Mouse (Mus musculus) hindbrain, embryonic 16.5 days (tissue): Measurements from ENCODE around the gene Nhsl1. TPM values are rescaled to one million over a fixed set of nuclear protein-coding genes. Genes with fewer than 3 reads are reported as not detected.
A peak's percentile ranks its signal among the peaks of the same experiment; 100 is the strongest.
"Not testable (repeated sequence)": the region's sequence is repeated elsewhere in the genome, so short reads cannot be mapped to it uniquely, and the experiment has no call there.

ENCODE experiments used
- ATAC-seq: fragments of 200-750 bp; cut with Nextera tagmentation; 2 replicates; pipeline ENCODE4 v1.8.0; 2017; ENCODE audit warnings: moderate TSS enrichment, moderate library complexity
- H3K27ac ChIP-seq: fragments of 300-500 bp; sonication (generic); 2 replicates; pipeline ENCODE4 v1.5.1; 2014; ENCODE audit warnings: low read depth, mild to moderate bottlenecking, control low read depth, low read length, moderate library complexity
- H3K27me3 ChIP-seq: fragments of 300-500 bp; sonication (generic); replicated peaks from 2 replicates; pipeline ENCODE4 v1.6.1; 2014; ENCODE audit warnings: low read length; ENCODE audit not compliant: control insufficient read depth, insufficient read depth
- H3K36me3 ChIP-seq: fragments of 300-500 bp; sonication (generic); 2 replicates; pipeline ENCODE4 v1.6.1; 2014; ENCODE audit warnings: mild to moderate bottlenecking, low read length, moderate library complexity, mixed read lengths; ENCODE audit not compliant: control insufficient read depth, insufficient read depth
- H3K4me1 ChIP-seq: fragments of 300-500 bp; sonication (generic); 2 replicates; pipeline ENCODE4 v1.6.1; 2014; ENCODE audit warnings: low read depth, low read length; ENCODE audit not compliant: control insufficient read depth, insufficient read depth
- H3K4me2 ChIP-seq: fragments of 300-500 bp; sonication (generic); 2 replicates; pipeline ENCODE4 v1.6.1; 2014; ENCODE audit warnings: mild to moderate bottlenecking, low read length, control low read depth, moderate library complexity
- H3K4me3 ChIP-seq: fragments of 300-500 bp; sonication (generic); 2 replicates; pipeline ENCODE4 v1.5.1; 2014; ENCODE audit warnings: mild to moderate bottlenecking, low read length, control low read depth, moderate library complexity
- H3K9ac ChIP-seq: fragments of 300-500 bp; sonication (generic); 2 replicates; pipeline ENCODE4 v1.6.1; 2014; ENCODE audit warnings: low read depth, mild to moderate bottlenecking, control low read depth, low read length, moderate library complexity
- H3K9me3 ChIP-seq: fragments of 300-500 bp; sonication (generic); 2 replicates; pipeline ENCODE4 v1.6.1; 2014; ENCODE audit warnings: mild to moderate bottlenecking, low read length, moderate library complexity; ENCODE audit not compliant: control insufficient read depth
- WGBS: fragments of 180-500 bp; shearing (Covaris S2); extraction: QIAGEN DNeasy Blood & Tissue Kit; methylation state at CpG from one replicate; pipeline ENCODE4 v1.1.7; 2014; 5-methylcytosine and 5-hydroxymethylcytosine counted together
- polyA plus RNA-seq: library from polyadenylated mRNA; unstranded; fragments of >200 nt; fragmentation: Nextera tagmentation; extraction: Ambion mirVana; gene quantifications from 2 replicates; pipeline ENCODE4 v1.2.1, GENCODE M21; 2015

The Nhsl1 gene
- polyA plus RNA-seq, 1 experiment from 2014 or later, result 12.8 TPM

- no peaks in the 10 kb centered on the region for H3K9me3 ChIP-seq
- no peak overlapping the region for H3K27ac ChIP-seq
- H3K4me2 ChIP-seq, result no peak overlapping the region
- H3K9ac ChIP-seq, result no peak overlapping the region
- H3K36me3 ChIP-seq, result no peaks in the 10 kb centered on the region
- no peak for ATAC-seq
- peaks cover 16% of the 10 kb centered on the region for H3K4me1 ChIP-seq
- H3K4me3 ChIP-seq, result no peak overlapping the region
- WGBS, result 72% methylated on average over 6 of the region's 6 CpGs
- no peaks in the 10 kb centered on the region for H3K27me3 ChIP-seq
Measured at GRCm38 (mm10) chr10:18435454-18435853, 116.7 kb downstream of the Nhsl1 start.

- Histone ChIP-seq H3K4me2 (no peak overlapping the region), H3K4me3 (no peak overlapping the region), H3K4me1 (peaks cover 12% of the 10 kb centered on the region), H3K27ac (no peak overlapping the region), H3K27me3 (no peaks in the 10 kb centered on the region), H3K9me3 (no peaks in the 10 kb centered on the region), H3K36me3 (no peaks in the 10 kb centered on the region), H3K9ac (no peak overlapping the region)
- 52% methylated on average over 7 of the region's 7 CpGs for WGBS
- no peak for ATAC-seq
Measured at GRCm38 (mm10) chr10:18435938-18436337, 117.2 kb downstream of the Nhsl1 start.

GRCm38 (mm10) chr10:18437584-18437983 is 118.8 kb downstream of the Nhsl1 start:
- Histone ChIP-seq H3K4me1 (peaks cover 6% of the 10 kb centered on the region), H3K27ac (peak overlapping the region; percentile 12; the same call in 1 of the 2 replicates), H3K9me3 (no peaks in the 10 kb centered on the region), H3K9ac (no peak overlapping the region), H3K4me3 (no peak overlapping the region), H3K4me2 (no peak overlapping the region), H3K36me3 (no peaks in the 10 kb centered on the region), H3K27me3 (no peaks in the 10 kb centered on the region)
- no peak for ATAC-seq
- WGBS, result 44% methylated on average over 2 of the region's 2 CpGs

- WGBS, result 21% methylated on average over 6 of the region's 6 CpGs
- Histone ChIP-seq H3K4me2 (no peak overlapping the region; the same call in 1 of the 2 replicates), H3K9ac (no peak overlapping the region), H3K36me3 (no peaks in the 10 kb centered on the region), H3K27me3 (no peaks in the 10 kb centered on the region), H3K27ac (no peak overlapping the region), H3K4me3 (no peak overlapping the region), H3K9me3 (no peaks in the 10 kb centered on the region), H3K4me1 (peaks cover 8% of the 10 kb centered on the region)
- no peak for ATAC-seq
Measured at GRCm38 (mm10) chr10:18445603-18446358, 127.0 kb downstream of the Nhsl1 start.

GRCm38 (mm10) chr10:18446359-18446820 is 127.6 kb downstream of the Nhsl1 start:
- 8% methylated on average over 5 of the region's 7 CpGs for WGBS

GRCm38 (mm10) chr10:18447299-18447698 is 128.5 kb downstream of the Nhsl1 start:
- Histone ChIP-seq H3K4me3 (no peak overlapping the region), H3K9ac (no peak overlapping the region), H3K4me1 (peaks cover 8% of the 10 kb centered on the region), H3K36me3 (no peaks in the 10 kb centered on the region), H3K27me3 (no peaks in the 10 kb centered on the region), H3K4me2 (no peak overlapping the region), H3K27ac (no peak overlapping the region), H3K9me3 (no peaks in the 10 kb centered on the region)
- 70% methylated on average over 4 of the region's 4 CpGs for WGBS
- no peak for ATAC-seq

More at GRCm38 (mm10) chr10:18446359-18446820, 127.6 kb downstream of the Nhsl1 start:
- Histone ChIP-seq H3K4me1 (peaks cover 8% of the 10 kb centered on the region), H3K4me3 (no peak overlapping the region), H3K27ac (no peak overlapping the region), H3K4me2 (no peak overlapping the region), H3K36me3 (no peaks in the 10 kb centered on the region), H3K9ac (no peak overlapping the region), H3K27me3 (no peaks in the 10 kb centered on the region), H3K9me3 (no peaks in the 10 kb centered on the region)
- ATAC-seq, result peak; percentile 55; the same call in 1 of the 2 replicates

GRCm38 (mm10) chr10:18448896-18449295 is 130.1 kb downstream of the Nhsl1 start:
- H3K4me1 ChIP-seq, result peaks cover 11% of the 10 kb centered on the region
- not testable (repeated sequence) for ATAC-seq, H3K27ac ChIP-seq, H3K36me3 ChIP-seq, H3K4me3 ChIP-seq, H3K27me3 ChIP-seq, H3K9ac ChIP-seq, H3K4me2 ChIP-seq, H3K9me3 ChIP-seq
- 96% methylated on average over 7 of the region's 7 CpGs for WGBS

GRCm38 (mm10) chr10:18453380-18453779 is 134.6 kb downstream of the Nhsl1 start:
- no peak overlapping the region for H3K27ac ChIP-seq
- H3K36me3 ChIP-seq, result no peaks in the 10 kb centered on the region
- no peaks in the 10 kb centered on the region for H3K9me3 ChIP-seq
- H3K4me3 ChIP-seq, result no peak overlapping the region
- no peak overlapping the region for H3K4me2 ChIP-seq
- H3K9ac ChIP-seq, result no peak overlapping the region
- peaks cover 14% of the 10 kb centered on the region for H3K4me1 ChIP-seq
- WGBS, result 21% methylated on average over 4 of the region's 4 CpGs
- no peaks in the 10 kb centered on the region for H3K27me3 ChIP-seq
- ATAC-seq, result peak; percentile 81

- no peaks in the 10 kb centered on the region for H3K27me3 ChIP-seq
- no peak overlapping the region for H3K4me2 ChIP-seq
- H3K4me1 ChIP-seq, result peaks cover 14% of the 10 kb centered on the region
- no peaks in the 10 kb centered on the region for H3K36me3 ChIP-seq
- no peak overlapping the region for H3K27ac ChIP-seq
- H3K9ac ChIP-seq, result no peak overlapping the region
- no peak overlapping the region for H3K4me3 ChIP-seq
- ATAC-seq, result no peak
- no peaks in the 10 kb centered on the region for H3K9me3 ChIP-seq
- 80% methylated on average over 3 of the region's 3 CpGs for WGBS
Measured at GRCm38 (mm10) chr10:18454161-18454560, 135.4 kb downstream of the Nhsl1 start.
